Mouse (Mus musculus) G1E (cell line): ENCODE measurements around the gene Nfatc2. TPM values are rescaled to one million over a fixed set of nuclear protein-coding genes. Genes with fewer than 3 reads are reported as not detected.

Source experiments
- ATAC-seq: 2 replicates; pipeline ENCODE4 v1.8.0; 2016; ENCODE audit warnings: mild to moderate bottlenecking; ENCODE audit not compliant: insufficient number of reproducible peaks, poor library complexity, low FRiP score, severe bottlenecking; ENCODE audit errors: extremely low read depth
- DNase-seq: peaks from one replicate; pipeline ENCODE4 v3.0.0; 2012; ENCODE audit warnings: low spot score
- H3K27me3 ChIP-seq: 2 replicates; pipeline ENCODE4 v1.6.1; 2012; ENCODE audit warnings: mild to moderate bottlenecking, low read length, inconsistent platforms; ENCODE audit not compliant: insufficient read depth
- H3K36me3 ChIP-seq: replicated peaks from 2 replicates; pipeline ENCODE3; 2012; ENCODE audit warnings: mild to moderate bottlenecking, inconsistent platforms
- H3K4me1 ChIP-seq: 2 replicates; pipeline ENCODE4 v1.6.1; 2012; ENCODE audit warnings: low read depth, low read length, inconsistent platforms, mixed read lengths; ENCODE audit not compliant: insufficient read depth
- H3K4me3 ChIP-seq: 2 replicates; pipeline ENCODE4 v1.5.1; 2012; ENCODE audit warnings: low read depth, mild to moderate bottlenecking, inconsistent platforms, low read length, moderate library complexity, mixed read lengths
- H3K9me3 ChIP-seq: replicated peaks from 2 replicates; pipeline ENCODE4 v1.6.1; 2012; ENCODE audit warnings: inconsistent platforms
- CTCF ChIP-seq: IDR thresholded peaks from 2 replicates; pipeline ENCODE4 v1.5.1; 2012; ENCODE audit warnings: low read depth, low read length, inconsistent platforms, mixed read lengths
- GATA1 ChIP-seq: IDR thresholded peaks from 2 replicates; pipeline ENCODE4 v1.6.1; 2012; ENCODE audit warnings: borderline replicate concordance, low read length, inconsistent platforms, mixed read lengths
- GATA2 ChIP-seq: IDR thresholded peaks from 2 replicates; pipeline ENCODE4 v1.6.1; 2012; ENCODE audit warnings: low read depth, low read length, inconsistent platforms, borderline replicate concordance
- POLR2AphosphoS5 ChIP-seq: IDR thresholded peaks from 2 replicates; pipeline ENCODE4 v1.6.1; 2012; ENCODE audit warnings: low read depth, low read length, inconsistent platforms; ENCODE audit not compliant: insufficient replicate concordance
- TAL1 ChIP-seq: conservative IDR thresholded peaks from 2 replicates; pipeline ENCODE4 v1.6.1; 2012; ENCODE audit warnings: low read depth, low read length, inconsistent platforms, mixed read lengths
- polyA plus RNA-seq: library from polyadenylated mRNA; stranded (reverse); fragments of >175 nt; gene quantifications from 2 replicates; pipeline ENCODE4 v1.2.3, GENCODE M21; 2012
- total RNA-seq, 2 experiments: library from RNA; stranded (forward) in 1 of 2; stranded (reverse) in 1 of 2; fragments of 200-1000 nt in 1 of 2; fragments of >200 nt in 1 of 2; fragmentation: Nextera tagmentation in 1 of 2; gene quantifications; 2 replicates each; pipeline ENCODE4 v1.2.3; 2014 to 2017

Nfatc2 gene
- total and polyA plus RNA-seq, 3 experiments: 0.27 TPM; not detected in 2

- DNase-seq (no peak), ATAC-seq (no peak)
- TF ChIP-seq CTCF (no peak), GATA2 (no peak), GATA1 (no peak), POLR2AphosphoS5 (no peak), TAL1 (no peak)
- Histone ChIP-seq H3K4me3 (no peak overlapping the region; the same call in 1 of the 2 replicates), H3K27me3 (no peaks in the 10 kb centered on the region), H3K9me3 (peaks cover 98% of the 10 kb centered on the region), H3K4me1 (no peaks in the 10 kb centered on the region), H3K36me3 (no peaks in the 10 kb centered on the region)
These were observed 24.1 kb downstream of the Nfatc2 start for GRCm38 (mm10) chr2:168577381-168577780.

DNA sequence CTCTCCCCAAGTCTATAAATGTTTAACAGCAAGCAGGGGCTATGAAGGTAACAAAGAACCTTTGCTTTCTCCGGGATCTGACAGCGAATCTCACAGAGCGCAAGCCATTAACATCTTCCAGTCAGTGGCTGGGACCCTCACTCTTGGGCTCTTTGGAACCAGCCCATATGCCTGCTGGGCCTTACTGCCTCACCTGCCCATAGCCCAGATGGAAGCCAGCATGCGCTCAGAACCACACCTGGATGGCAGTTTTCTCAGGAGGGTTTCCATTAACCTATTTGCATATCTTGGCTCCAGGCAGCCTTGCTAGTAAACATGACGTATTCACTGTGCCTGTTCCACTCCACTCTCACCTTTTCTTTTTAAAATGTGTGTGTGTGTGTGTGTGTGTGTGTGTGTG lies 25.6 kb downstream of the Nfatc2 start:
- TF ChIP-seq GATA1: no peak
- TF ChIP-seq TAL1: no peak
- TF ChIP-seq POLR2AphosphoS5: no peak
- TF ChIP-seq CTCF: no peak
- no peak for TF ChIP-seq GATA2
- Histone ChIP-seq H3K9me3 (peaks cover 99% of the 10 kb centered on the region), H3K4me1 (no peaks in the 10 kb centered on the region), H3K36me3 (no peaks in the 10 kb centered on the region), H3K4me3 (no peak overlapping the region), H3K27me3 (no peaks in the 10 kb centered on the region)
- ATAC-seq (no peak), DNase-seq (no peak)

DNA sequence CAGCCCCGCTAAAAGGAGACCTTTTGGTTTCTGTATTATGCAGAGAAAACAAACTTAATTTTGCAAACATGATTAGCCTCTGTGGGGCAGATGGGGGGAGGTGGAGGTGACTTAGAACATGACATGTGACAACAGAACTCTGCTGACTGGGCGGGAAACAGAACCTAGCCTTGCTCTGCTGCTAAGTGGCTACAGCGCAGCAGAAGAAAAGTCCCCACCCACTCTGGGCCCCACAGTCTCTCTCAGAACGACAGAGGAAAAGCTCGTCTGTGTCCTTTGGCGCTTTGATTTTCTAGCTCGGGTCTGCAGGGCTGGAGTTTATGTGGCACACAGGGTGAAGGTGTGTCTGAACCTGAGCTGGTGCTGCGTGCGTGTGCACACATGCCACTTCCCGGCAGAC lies 26.5 kb downstream of the Nfatc2 start:
- Histone ChIP-seq H3K36me3 (no peaks in the 10 kb centered on the region), H3K9me3 (peaks cover 99% of the 10 kb centered on the region), H3K27me3 (no peaks in the 10 kb centered on the region), H3K4me3 (no peak overlapping the region), H3K4me1 (no peaks in the 10 kb centered on the region)
- TF ChIP-seq CTCF: no peak
- TF ChIP-seq GATA2: no peak
- no peak for TF ChIP-seq POLR2AphosphoS5
- TF ChIP-seq TAL1: no peak
- no peak for TF ChIP-seq GATA1
- no peak for ATAC-seq
- DNase-seq: no peak

GRCm38 (mm10) chr2:168573866-168574265 lies 27.6 kb downstream of the Nfatc2 start:
- Histone ChIP-seq H3K4me1 (no peaks in the 10 kb centered on the region), H3K36me3 (no peaks in the 10 kb centered on the region), H3K27me3 (no peaks in the 10 kb centered on the region), H3K4me3 (no peak overlapping the region), H3K9me3 (peaks cover 99% of the 10 kb centered on the region)
- TF ChIP-seq GATA1 (no peak), POLR2AphosphoS5 (no peak), CTCF (no peak), GATA2 (no peak), TAL1 (no peak)
- ATAC-seq: no peak
- no peak for DNase-seq

GRCm38 (mm10) chr2:168571241-168571640 lies 30.2 kb downstream of the Nfatc2 start:
- no peak for TF ChIP-seq CTCF
- no peak for TF ChIP-seq GATA2
- TF ChIP-seq TAL1: no peak
- no peak for TF ChIP-seq POLR2AphosphoS5

GRCm38 (mm10) chr2:168565538-168566253 lies 35.8 kb downstream of the Nfatc2 start:
- no peak for TF ChIP-seq GATA2
- no peak for TF ChIP-seq POLR2AphosphoS5
- TF ChIP-seq GATA1: no peak
- no peak for TF ChIP-seq CTCF
- TF ChIP-seq TAL1: no peak
- no peaks in the 10 kb centered on the region for H3K27me3 ChIP-seq
- H3K9me3 ChIP-seq: peaks cover 99% of the 10 kb centered on the region
- no peaks in the 10 kb centered on the region for H3K36me3 ChIP-seq
- H3K4me1 ChIP-seq: no peaks in the 10 kb centered on the region
- no peak for ATAC-seq
- no peak for DNase-seq
- H3K4me3 ChIP-seq: no peak overlapping the region

More at GRCm38 (mm10) chr2:168571241-168571640, 30.2 kb downstream of the Nfatc2 start:
- no peaks in the 10 kb centered on the region for H3K4me1 ChIP-seq
- ATAC-seq (no peak), DNase-seq (no peak)
- no peaks in the 10 kb centered on the region for H3K27me3 ChIP-seq
- peaks cover 98% of the 10 kb centered on the region for H3K9me3 ChIP-seq
- H3K4me3 ChIP-seq: no peak overlapping the region; the same call in 1 of the 2 replicates
- H3K36me3 ChIP-seq: no peaks in the 10 kb centered on the region

DNA sequence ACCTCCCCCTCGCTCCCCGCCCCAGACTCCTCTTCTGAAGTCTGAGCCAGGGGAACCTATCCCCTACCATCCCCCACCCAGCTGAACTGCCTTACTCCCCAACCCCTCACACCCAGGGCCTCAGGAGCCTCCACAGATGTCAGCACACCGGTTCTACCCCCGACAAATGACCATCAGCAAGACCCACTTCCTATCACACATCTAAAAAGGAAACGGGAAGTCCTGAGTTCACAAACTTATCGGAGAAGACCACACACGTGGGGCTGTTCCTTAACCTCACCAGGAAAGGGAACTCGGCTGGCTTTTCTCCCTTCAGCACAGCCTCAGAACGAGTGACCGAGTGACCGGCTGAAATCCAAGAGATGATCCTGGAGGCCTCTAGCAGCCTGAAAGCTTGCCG lies 38.3 kb downstream of the Nfatc2 start:
- Histone ChIP-seq H3K36me3 (no peaks in the 10 kb centered on the region), H3K4me1 (no peaks in the 10 kb centered on the region), H3K4me3 (no peak overlapping the region), H3K9me3 (peaks cover 99% of the 10 kb centered on the region), H3K27me3 (no peaks in the 10 kb centered on the region)
- ATAC-seq: no peak
- no peak for TF ChIP-seq TAL1
- TF ChIP-seq GATA1: no peak
- TF ChIP-seq GATA2: no peak
- no peak for TF ChIP-seq CTCF
- no peak for TF ChIP-seq POLR2AphosphoS5
- DNase-seq: no peak
